Mouse (Mus musculus) lung, adult 18-20 months (tissue): Measurements from ENCODE around the gene Foxp4.
A peak's percentile ranks its signal among the peaks of the same experiment; 100 is the strongest.

Experiments
- DNase-seq, 2 experiments: peaks; one replicate each; pipeline ENCODE4 v3.0.0; 2022; ENCODE audit warnings: mixed read lengths in 2 of 2

The Foxp4 gene

GRCm38 (mm10) chr17:47924383-47925339, at the start of gene Foxp4:
Gene Foxp4 (minus strand): TSS chr17:47924645.
- DNase-seq, result peak; percentile 87 to 89

GRCm38 (mm10) chr17:47973563-47974472, 49.4 kb upstream of the Foxp4 start:
- peak; percentile 81 to 84 for DNase-seq

- DNase-seq, result no peak
Measured at GRCm38 (mm10) chr17:47965885-47966505, 41.5 kb upstream of the Foxp4 start.

GRCm38 (mm10) chr17:47958046-47958790, 33.8 kb upstream of the Foxp4 start:
- DNase-seq, result peak; percentile 84 to 86

GRCm38 (mm10) chr17:47956486-47956885, 32.0 kb upstream of the Foxp4 start:
- DNase-seq, result no peak

GRCm38 (mm10) chr17:47955054-47955741, 30.8 kb upstream of the Foxp4 start:
- DNase-seq, result peak; percentile 65 to 77

GRCm38 (mm10) chr17:47953231-47953630, 28.8 kb upstream of the Foxp4 start:
- DNase-seq, result no peak

GRCm38 (mm10) chr17:47952368-47953081, 28.1 kb upstream of the Foxp4 start:
- DNase-seq, result peak; percentile 9 to 34

- no peak for DNase-seq
Measured at GRCm38 (mm10) chr17:47951452-47951851, 27.0 kb upstream of the Foxp4 start.

- no peak for DNase-seq
Measured at GRCm38 (mm10) chr17:47950831-47951230, 26.4 kb upstream of the Foxp4 start.

DNA sequence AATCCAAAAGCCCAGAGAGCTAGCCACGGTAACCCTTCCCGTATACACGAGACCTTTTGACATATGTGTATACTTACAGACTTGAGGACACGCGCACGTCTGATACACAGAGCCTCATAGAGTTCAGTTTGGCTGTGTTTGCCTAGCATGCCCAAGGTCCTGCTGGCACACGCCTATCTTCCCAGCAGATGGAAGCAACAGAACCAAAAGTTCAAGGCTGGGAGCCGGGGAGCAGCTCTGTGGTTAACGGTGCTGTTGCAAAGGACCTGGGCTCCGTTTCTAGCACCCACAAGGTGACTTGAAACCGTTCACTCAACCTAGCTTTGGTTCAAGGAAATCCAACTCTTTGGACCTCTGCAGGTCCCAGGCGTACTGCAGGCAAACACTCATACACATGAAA, 25.0 kb upstream of the Foxp4 start:
- no peak for DNase-seq

DNA sequence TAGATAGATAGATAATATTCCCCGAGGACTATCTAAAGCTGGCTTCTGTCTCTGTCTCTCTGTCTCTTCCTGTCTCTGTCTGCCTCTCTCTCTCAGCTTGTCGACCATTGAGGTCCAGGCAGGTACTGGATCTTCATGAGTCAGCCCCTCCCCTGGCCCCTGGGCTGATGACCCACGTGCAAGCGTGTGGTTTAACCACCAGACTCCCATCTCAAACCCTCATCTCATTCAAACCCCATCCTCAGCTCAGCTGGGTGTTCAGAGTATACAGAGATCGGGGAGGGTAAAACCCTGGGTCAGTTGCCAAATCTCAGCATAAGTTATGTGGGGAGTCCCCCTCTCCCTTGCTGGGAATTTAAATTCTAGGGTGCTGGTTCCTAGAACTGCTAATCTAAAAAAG, 24.3 kb upstream of the Foxp4 start:
- DNase-seq, result no peak

- peak; percentile 25 to 46 for DNase-seq
Measured at GRCm38 (mm10) chr17:47946921-47947420, 22.5 kb upstream of the Foxp4 start.

GRCm38 (mm10) chr17:47946111-47946510, 21.7 kb upstream of the Foxp4 start:
- DNase-seq, result no peak

- DNase-seq, result no peak
Measured at GRCm38 (mm10) chr17:47943103-47943870, 18.8 kb upstream of the Foxp4 start.

GRCm38 (mm10) chr17:47942008-47942407, 17.6 kb upstream of the Foxp4 start:
- DNase-seq, result no peak

- DNase-seq, result no peak
Measured at GRCm38 (mm10) chr17:47938839-47939238, 14.4 kb upstream of the Foxp4 start.

- no peak for DNase-seq
Measured at GRCm38 (mm10) chr17:47937926-47938600, 13.6 kb upstream of the Foxp4 start.

GRCm38 (mm10) chr17:47936591-47936990, 12.1 kb upstream of the Foxp4 start:
- DNase-seq, result no peak
